Mouse (Mus musculus) fibroblast of lung, adult 2 months (primary cell): ENCODE data around the gene Mfsd5.
A peak's percentile ranks its signal among the peaks of the same experiment; 100 is the strongest.

ENCODE experiments used
- DNase-seq: peaks from one replicate; pipeline ENCODE4 v3.0.0-alpha.2; 2011; ENCODE audit warnings: low read depth

The Mfsd5 gene

DNA sequence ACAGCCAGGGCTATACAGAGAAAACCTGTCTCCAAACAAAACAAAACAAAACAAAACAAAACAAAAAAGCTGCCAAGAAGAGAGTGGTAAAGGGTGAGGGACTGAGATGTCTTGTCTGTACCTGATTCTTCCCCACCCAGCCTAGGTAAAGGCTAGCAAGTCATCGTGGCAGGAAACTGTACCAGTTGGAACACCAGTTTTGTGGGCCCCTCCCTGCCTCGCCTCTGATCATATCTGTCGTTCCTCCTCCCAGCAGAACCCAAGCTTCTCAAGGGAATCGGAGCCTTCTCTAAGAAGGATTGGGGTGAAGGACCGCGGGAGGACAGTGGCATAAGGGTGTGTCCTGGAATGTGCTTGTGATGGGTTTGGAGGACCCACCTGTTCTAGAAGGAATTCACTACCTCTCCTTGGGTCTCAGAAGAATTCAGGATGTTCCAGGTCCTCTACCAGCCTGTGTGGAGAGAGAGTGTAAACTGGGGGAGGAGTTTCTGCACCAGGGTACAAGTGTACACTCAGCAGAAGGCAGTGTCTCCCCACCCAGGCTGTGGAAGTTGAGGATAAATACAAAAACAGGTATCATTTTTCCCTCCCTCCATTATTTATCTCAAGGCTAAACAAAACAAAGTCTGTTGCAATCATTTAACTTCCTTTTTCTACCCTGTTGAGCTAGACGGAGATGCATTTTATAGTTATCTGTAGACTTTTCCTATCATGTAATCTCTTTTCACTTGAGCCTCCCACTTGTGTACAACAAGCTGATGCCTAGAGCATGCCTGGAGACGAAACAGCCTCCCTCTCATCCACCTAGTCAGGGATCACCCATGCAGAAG, 3.4 kb downstream of the Mfsd5 start:
- DNase-seq: no peak

GRCm38 (mm10) chr15:102283648-102284047, 4.4 kb downstream of the Mfsd5 start:
- DNase-seq: no peak

DNA sequence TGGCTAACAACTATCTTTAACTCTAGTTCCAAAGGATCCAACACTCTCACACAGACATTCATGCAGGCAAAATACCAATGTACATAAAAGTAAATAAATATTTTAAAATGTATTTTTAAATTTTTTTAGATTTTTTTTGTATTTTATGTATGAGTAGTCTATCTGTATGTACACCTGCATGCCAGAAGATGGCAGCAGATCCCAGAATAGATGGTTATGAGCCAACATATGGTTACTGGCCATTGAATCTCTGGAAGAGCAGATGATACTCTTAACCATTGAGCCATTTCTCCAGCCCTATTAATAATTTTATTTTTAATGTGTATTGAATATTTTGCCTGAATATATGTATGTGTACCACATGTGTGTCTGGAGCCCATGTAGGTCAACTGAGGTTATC, 8.1 kb downstream of the Mfsd5 start:
- peak; percentile 35 for DNase-seq

DNA sequence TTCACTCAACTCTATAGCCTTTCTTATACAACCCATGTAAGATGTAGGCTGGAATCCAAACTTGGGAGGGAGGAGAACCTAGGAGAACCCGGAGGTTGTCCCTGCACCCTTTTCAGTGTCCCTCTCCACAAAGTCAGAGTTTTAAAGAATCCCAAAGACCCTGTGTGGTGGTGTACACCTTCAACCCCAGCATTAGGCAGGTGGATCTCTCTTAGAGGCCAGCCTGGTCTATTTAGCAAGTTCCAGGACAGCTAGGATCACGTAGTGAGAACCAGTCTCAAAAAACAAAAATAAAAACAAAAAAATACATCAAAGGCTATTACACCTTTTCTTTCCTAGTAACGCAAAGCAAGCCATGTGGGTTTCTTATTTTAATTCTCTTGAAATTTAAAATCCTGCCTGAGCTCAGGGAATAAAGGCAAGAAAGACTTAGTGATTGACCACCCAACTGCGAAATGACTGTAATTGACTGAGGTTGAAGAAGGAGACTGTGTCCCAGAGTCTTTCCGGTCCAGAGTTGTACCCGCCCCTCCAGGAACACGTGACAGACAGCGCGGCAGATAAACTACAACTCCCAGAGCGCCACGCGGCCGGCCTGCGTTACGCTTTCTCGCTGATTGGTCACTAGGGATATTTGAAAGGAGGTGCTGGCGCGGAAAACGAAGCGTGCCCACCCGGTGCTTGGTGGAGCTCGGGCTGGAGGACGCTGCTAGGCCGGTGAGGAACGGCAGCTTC, 16.5 kb downstream of the Mfsd5 start, which contains the start of gene Espl1:
TSS of gene Espl1 (plus strand) at position 634 of the 735 bp plus-strand sequence.
- DNase-seq: peak; percentile 77

DNA sequence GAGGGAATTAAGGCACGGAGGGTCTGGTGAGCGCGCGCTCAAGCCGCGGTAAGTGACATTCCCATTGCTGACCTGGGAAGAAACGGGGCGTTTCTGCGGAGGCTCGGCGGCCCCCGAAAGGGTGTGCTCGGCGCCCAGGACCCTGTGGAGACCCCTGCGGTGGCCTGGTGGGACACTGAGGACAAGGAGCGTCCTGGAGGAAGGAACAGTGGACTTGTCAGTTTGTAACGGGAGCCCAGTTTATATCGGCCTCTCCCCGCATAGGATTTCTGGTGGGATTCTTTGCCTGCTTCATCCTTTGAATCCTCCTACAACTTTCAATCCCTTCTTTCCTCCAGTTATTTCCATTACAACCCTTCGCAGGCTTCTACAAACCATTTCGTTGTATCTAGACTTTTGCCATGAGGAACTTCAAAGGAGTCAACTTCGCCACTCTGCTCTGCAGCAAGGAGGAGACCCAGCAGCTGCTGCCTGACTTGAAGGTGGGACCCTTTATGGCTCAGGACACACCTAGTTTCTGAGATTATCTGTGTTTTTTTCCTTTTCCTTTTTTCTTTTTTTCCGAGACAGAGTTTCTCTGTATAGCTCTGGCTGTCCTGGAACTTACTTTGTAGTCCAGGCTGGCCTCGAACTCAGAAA, 17.2 kb downstream of the Mfsd5 start:
- DNase-seq: no peak

- no peak for DNase-seq
Observed at GRCm38 (mm10) chr15:102302542-102302941, 23.3 kb downstream of the Mfsd5 start.

DNA sequence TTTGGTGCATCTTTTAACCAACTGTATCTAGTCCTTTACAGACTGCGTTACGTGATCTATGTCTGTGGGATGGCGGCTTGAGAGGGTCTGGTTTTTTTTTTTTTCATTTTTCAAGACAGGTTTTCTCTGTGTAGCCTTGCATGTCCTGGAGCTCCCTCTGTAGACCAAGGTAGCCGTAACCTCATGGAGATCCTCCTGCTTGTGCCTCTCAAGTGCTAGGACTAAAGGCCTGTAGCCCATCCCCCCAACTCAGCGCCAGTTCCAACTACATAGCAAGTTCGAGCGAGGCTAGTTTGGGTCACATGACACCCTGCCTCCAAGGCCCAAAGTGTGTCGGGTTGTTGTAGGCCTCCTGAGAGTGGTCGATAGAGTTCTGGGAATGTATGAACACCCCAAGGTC, 29.5 kb downstream of the Mfsd5 start:
- no peak for DNase-seq

- DNase-seq: no peak
Observed at GRCm38 (mm10) chr15:102310074-102310845, 31.0 kb downstream of the Mfsd5 start.

DNA sequence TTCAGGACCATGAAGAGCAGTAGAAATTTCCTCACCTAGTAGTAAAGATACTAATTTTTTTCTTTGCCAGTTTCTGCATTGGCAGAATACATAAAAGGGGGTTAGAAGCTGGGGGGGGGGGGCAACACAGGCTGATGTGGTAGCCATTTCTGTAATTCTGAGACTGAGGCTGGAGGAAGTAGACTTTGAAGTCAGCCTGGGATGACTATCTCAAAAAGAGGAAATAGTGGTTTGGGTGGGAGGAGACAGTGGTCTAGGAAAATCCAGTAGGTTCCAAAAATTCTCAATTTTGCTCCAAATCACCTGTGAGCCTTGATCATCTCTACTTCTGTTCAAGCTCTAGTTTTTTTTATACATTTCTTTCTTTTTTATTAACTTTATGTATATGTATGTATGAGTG, 32.2 kb downstream of the Mfsd5 start:
- no peak for DNase-seq

- peak; percentile 56 for DNase-seq
Observed at GRCm38 (mm10) chr15:102315292-102315691, 36.0 kb downstream of the Mfsd5 start.

DNA sequence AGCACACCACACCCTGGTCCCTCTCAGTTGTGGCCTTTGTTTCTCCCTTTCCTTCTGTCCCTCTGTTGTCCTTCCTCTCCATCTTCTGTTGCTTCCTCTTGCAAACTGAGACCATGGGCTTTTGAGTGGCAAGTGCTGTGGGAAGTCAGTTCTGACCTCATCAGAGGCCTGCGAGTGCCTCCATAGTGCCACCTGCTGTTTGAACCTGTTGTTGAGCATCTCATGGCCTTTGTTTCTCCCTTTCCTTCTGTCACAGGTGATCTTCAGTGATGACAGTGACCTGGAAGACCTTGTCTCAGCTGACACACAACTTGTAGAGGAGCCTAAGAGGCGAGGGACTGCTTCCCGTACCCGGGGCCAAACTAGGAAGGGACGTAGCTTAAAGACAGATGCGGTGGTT, 37.0 kb downstream of the Mfsd5 start:
- DNase-seq: peak; percentile 39

GRCm38 (mm10) chr15:102324654-102325473, 45.6 kb downstream of the Mfsd5 start:
- no peak for DNase-seq

- DNase-seq: peak; percentile 60
Observed at GRCm38 (mm10) chr15:102326022-102326576, 46.8 kb downstream of the Mfsd5 start, which contains the start of gene Pfdn5. Gene Pfdn5, plus strand, starts transcription at chr15:102326116.

GRCm38 (mm10) chr15:102326892-102327291, 47.6 kb downstream of the Mfsd5 start:
- no peak for DNase-seq
